Mouse (Mus musculus): ENCODE data around the gene Gpatch1.
A peak's percentile ranks its signal among the peaks of the same experiment; 100 is the strongest.
"Not testable (repeated sequence)": the region's sequence is repeated elsewhere in the genome, so short reads cannot be mapped to it uniquely, and the experiment has no call there.

Gene Gpatch1

DNA sequence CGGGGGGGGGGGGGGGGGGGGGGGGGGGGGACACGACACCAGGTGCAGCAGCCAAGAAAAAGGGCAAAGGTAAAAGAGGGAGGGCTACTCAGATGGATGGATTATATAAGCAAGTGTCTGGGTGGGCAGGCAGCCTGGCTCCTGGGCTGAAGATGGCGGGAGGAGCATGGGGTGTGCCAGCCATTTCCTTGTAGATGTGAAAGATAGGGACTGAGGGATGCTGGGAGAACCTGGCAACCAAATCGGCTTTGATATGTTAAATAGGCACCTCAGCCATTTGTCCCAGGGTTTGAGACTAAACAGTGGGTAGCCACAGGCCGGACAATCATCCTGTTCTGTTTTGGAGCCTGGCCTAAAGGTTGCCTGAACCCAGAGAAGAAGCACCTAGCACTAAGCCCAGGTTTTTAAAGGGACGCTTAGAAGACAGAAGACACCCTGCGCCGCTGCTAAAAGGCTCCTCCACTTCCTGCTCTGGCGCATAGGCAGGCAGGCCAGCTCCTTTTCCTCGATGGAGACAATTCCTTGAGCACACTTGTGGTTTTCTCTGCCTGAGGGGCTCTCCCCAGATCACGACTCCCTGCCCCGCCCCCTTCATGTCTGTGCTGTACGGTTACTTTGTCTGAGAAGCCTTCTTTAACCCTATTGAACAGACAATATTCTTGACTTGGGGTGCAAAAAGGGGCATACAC lies 4.6 kb upstream of the Gpatch1 start:
- peak; percentile 39 for DNase-seq

- DNase-seq: no peak
These were observed 3.9 kb upstream of the Gpatch1 start for GRCm38 (mm10) chr7:35322161-35322560.

GRCm38 (mm10) chr7:35319755-35320154 lies 1.5 kb upstream of the Gpatch1 start:
- DNase-seq: no peak

- DNase-seq: not testable (repeated sequence)
These were observed 981 bp upstream of the Gpatch1 start for GRCm38 (mm10) chr7:35319221-35319620.

DNA sequence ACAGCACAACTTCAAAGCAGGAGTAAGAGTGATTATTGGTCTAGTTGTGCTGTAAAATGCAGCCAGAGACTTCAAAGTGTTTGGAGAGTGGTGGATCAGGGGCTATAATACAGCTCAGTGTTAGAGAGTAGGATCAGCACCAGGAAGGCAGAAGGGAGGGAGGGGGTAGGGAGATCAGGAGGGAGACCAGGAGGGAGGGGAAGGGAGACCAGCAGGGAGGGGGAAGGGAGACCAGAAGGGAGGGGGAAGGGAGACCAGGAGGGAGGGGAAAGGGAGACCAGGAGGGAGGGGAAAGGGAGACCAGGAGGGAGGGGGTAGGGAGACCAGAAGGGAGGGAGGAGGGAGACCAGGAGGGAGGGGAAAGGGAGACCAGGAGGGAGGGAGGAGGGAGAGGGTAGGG lies 4.1 kb downstream of the Gpatch1 start:
- no peak for DNase-seq

GRCm38 (mm10) chr7:35311214-35311613 lies 7.0 kb downstream of the Gpatch1 start:
- no peak for DNase-seq

- no peak for DNase-seq
These were observed 17.4 kb downstream of the Gpatch1 start for GRCm38 (mm10) chr7:35300792-35301191.

GRCm38 (mm10) chr7:35299656-35300055 lies 18.6 kb downstream of the Gpatch1 start:
- no peak for DNase-seq

DNA sequence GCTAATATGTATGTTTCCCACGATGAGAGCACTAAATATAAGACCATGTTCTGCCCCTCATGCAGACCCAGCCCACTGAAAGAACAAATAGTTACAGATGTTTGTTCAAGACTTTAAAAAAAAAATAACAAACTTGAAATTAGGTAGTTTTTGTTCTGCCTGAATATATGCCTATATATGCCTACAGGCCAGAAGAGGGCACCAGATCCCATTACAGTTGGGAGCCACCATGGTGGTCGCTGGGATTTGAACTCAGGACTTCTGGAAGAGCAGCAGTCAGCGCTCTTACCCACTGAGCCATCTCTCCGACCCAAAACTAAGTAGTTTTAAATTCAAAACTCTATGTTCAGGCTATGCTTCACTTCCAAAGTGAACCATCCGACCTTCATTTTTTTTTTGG lies 20.4 kb downstream of the Gpatch1 start:
- DNase-seq: no peak

- no peak for DNase-seq
These were observed 22.6 kb downstream of the Gpatch1 start for GRCm38 (mm10) chr7:35295631-35296030.

DNA sequence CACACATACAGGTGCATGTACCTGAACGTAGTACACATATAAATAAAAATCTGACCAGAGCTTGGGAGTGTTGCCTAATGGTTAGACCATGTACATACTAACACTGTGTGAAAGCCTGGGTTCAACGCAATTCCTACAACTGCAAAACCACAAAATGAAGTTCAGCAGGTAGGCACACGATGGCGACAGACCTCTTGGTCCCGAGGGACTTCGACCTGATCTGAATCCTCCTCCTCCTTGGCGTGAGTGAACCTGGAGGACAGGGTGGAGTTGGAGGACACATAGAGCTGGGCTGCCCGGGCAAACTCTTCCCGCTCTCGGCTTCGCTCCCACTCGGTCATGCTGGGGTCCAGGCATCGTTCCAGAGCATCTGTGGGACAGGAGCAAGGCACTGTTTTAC lies 24.8 kb downstream of the Gpatch1 start:
- no peak for DNase-seq

- no peak for DNase-seq
These were observed 39.3 kb downstream of the Gpatch1 start for GRCm38 (mm10) chr7:35278933-35279332.

- no peak for DNase-seq
These were observed 40.8 kb downstream of the Gpatch1 start for GRCm38 (mm10) chr7:35277433-35277832.

- peak; percentile 87 for DNase-seq
These were observed 48.7 kb downstream of the Gpatch1 start for GRCm38 (mm10) chr7:35269443-35270024.

GRCm38 (mm10) chr7:35267841-35268240 lies 50.4 kb downstream of the Gpatch1 start:
- no peak for DNase-seq

DNA sequence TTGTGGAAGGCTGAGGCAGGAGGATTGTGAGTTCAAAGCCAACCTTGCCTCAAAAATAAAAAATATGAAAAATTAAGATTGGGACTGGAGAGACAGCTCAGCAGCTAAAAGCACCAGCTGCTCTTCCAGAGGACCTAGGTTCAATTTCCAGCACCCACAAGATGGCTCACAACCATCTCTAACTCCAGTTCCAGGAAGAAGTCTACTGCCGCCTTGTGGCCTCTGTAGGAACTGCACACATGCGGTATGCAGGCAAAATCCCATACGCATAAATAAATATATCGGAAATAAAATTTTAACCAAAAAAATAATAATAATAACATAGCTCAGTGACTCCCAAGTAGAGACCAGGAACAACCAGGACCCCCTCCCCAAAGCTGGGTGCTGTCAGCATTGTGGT lies 51.6 kb downstream of the Gpatch1 start:
- DNase-seq: no peak

DNA sequence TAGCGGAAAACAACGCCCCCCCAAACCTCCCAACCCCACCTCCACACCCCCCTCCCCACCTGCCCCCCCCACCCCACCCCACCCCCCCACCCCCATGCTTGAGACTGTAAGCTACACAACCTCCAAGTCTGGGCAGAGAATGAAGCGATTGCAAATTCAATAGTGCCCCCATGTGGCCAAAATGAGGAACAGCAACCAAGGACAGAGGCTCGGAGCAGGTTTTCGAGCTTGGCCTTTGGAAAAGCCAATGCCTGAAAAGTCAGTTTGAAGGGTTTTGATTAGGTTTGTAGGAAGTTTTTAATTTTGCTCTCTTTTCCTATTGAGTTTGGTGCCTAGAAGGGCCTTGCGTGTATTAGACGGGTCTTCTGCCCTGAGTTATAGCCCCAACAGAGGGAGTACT lies 53.5 kb downstream of the Gpatch1 start:
- DNase-seq: peak; percentile 68

DNA sequence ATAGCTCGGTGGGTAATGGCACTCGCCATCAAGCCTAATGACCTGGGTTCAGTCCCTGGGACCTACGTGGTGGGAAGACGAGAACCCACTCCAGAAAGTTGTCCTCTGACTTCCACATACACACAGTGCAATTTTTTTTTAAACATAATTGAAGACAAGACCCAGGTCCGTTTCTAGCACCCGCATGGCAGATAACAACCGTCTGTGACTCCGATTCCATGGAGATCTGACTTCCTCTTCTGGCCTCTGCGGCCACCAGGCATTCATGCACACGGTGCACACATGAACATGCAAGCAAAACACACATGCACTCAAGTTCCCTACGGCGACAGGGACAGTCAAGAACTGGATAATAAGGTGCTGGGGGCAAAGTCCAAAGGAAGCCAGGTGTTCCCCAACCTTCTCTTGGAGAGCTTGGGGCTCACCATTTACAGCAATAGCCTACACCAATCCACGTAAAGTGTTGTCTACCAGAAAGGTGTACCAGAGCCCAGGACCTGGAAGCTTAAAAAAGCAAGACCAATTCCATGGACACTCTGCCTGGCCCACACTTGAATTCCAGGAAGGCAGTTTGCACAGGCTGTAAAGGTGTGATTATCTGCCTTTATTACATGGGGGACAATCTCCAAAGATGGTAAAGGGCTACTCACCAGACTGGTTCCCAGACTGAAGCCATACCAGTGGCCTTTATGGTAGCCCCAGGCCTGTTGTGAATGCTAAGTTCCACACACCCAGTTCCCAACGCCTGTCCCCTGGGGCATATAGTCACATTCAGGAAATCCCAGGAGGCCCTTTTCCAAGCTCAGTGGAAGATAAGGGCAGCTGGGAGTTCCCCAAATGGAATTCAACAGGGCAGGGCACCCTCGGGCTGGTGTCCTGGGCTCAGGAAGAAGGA lies 54.4 kb downstream of the Gpatch1 start:
- DNase-seq: no peak

- no peak for DNase-seq
These were observed 58.9 kb downstream of the Gpatch1 start for GRCm38 (mm10) chr7:35259384-35259783.

DNA sequence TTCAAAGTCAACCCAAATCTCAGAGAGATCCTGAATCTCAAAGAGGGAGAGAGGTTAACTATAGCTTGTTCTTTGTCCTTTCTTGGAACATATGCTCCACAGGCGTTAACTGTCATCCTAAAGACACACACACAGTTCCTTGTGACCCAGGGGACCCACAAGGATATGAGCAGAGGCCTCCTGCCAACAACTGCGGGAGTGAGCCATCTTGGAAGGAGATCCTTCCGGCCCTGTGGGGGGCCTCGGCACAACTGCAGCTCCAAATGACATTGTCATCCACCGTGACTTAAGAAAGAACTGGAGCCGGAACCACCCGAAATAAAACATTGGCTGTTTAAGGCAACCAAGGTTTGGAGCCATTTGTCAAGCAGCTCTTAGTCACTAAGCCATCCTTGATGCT lies 59.9 kb downstream of the Gpatch1 start:
- no peak for DNase-seq

DNA sequence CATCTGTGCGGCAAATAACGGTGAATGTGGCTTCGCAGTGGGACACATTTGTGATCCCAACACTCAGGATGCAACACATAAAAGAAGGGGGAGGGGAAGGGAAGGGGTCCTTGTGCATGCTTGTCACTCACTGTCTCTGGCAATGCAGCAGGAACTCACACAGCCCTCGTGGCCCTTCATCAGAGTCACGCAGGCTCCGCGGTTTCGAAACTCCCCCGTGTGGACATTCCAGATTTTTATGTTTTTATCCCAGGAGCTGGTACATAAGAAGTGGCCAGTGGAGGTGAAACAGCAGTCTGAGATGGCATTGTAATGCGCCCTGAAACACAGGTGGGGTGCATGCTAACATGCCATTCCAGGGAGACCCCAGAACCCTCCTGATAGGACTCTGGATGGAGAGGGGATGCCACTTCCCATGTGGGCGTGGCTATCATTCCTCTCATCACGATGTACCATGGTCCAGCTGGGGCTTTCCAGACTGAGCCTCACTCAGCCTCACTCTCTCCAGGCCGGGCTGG lies 66.1 kb downstream of the Gpatch1 start:
- DNase-seq: peak; percentile 75

DNA sequence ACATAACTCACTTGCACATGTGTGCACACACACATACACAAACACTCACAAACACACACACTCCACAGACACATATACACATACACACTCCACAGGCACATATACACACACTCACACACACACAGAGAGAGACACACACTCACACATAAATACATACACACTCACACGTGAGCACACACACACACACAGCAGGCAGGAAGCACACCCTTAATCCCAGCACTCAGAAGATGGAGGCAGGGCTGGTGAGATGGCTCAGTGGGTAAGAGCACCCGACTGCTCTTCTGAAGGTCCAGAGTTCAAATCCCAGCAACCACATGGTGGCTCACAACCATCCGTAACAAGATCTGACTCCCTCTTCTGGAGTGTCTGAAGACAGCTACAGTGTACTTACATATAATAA lies 80.3 kb downstream of the Gpatch1 start:
- DNase-seq: not testable (repeated sequence)

GRCm38 (mm10) chr7:35235308-35235707 lies 82.9 kb downstream of the Gpatch1 start:
- DNase-seq: peak; percentile 82
